In the genomic region with DNA sequence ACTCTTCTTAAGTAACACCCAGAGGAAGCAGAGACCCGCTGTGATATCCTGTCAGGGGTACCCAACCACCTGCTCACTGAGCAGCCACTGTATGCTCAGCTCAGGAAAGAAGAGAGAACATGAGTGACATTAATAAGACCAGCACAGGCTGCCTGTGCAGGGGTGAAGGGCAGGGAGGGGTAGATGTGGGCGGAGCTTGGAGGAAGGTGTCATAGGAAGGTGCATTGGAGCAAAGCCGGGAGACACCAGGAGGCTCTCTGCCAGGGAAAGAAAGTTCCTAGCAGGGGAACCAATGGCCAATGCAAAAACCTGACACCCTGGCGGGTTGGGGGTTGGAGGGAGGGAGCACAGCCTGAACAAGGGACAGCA, we compare ENCODE assay signal across 24 mouse cellular contexts. TPM values are rescaled to one million over a fixed set of nuclear protein-coding genes. Genes with fewer than 3 reads are reported as not detected.
DNase-seq lines count a peak whose midpoint lies in the region; ATAC-seq and TF ChIP-seq lines count a peak whose summit lies in the region.
"Had no signal": no experiment of that assay in that cellular context is flagged by ENCODE, and none has a peak within 500 bp of the region (broad histone marks: within the 10 kb centered on the region; RNA-seq: fewer than 3 reads in every experiment).

No protein-coding gene starts in this region.

- DNase-seq in heart, postnatal 4 days: no peak
- peak; percentile 12 for DNase-seq in kidney, adult 11 months
- DNase-seq in kidney, adult 18-20 months: no peak
- DNase-seq in midbrain, postnatal 0 days (ENCODE audit: low spot score): no peak
- DNase-seq: B cell, adult 2 months; cerebellum, adult 11-12 months; cerebellum, adult 9-11 months; heart, adult 2 months; kidney, postnatal 14 days; liver; right cerebral cortex, postnatal 4 days; thymus, adult 18-20 months; thymus, postnatal 25 days had no signal

- TF ChIP-seq CTCF in midbrain, postnatal 0 days (IDR thresholded peaks at IDR 0.05): no peak

- H3K27me3 ChIP-seq in heart, embryonic 13.5 days (replicated peaks): peaks cover 72% of the 10 kb centered on the region
- peaks cover 30% of the 10 kb centered on the region; the same call in 1 of the 2 replicates for H3K27me3 ChIP-seq in midbrain, embryonic 15.5 days (replicated peaks)
- peaks cover 4% of the 10 kb centered on the region; the same call in 1 of the 2 replicates for H3K27me3 ChIP-seq in midbrain, postnatal 0 days (ENCODE audit: insufficient read depth, low read length)

- 26% methylated on average over 4 of the region's 4 CpGs for WGBS in heart, embryonic 13.5 days
- WGBS in midbrain, embryonic 15.5 days: 13% methylated on average over 4 of the region's 4 CpGs
- 13% methylated on average over 4 of the region's 4 CpGs for WGBS in midbrain, postnatal 0 days

- 0 out of 2 replicates have a peak overlapping the region, but pooled peaks have one; percentile 2 for H3K9ac ChIP-seq in heart, embryonic 13.5 days
- H3K9ac ChIP-seq in midbrain, embryonic 15.5 days: no peak overlapping the region
- H3K9ac ChIP-seq in midbrain, postnatal 0 days (replicated peaks; ENCODE audit: low read length, poor library complexity, severe bottlenecking): no peak overlapping the region
- H3K9ac ChIP-seq: embryonic facial prominence, embryonic 12.5 days; liver, embryonic 14.5 days; lung, embryonic 15.5 days; midbrain, embryonic 12.5 days had no signal

- H3K4me2 ChIP-seq in heart, embryonic 13.5 days: no peak overlapping the region
- no peak overlapping the region for H3K4me2 ChIP-seq in midbrain, embryonic 15.5 days
- no peak overlapping the region; the same call in 1 of the 2 replicates for H3K4me2 ChIP-seq in midbrain, postnatal 0 days (ENCODE audit: low read depth, low read length, poor library complexity, severe bottlenecking)
- H3K4me2 ChIP-seq: embryonic facial prominence, embryonic 12.5 days; lung, embryonic 15.5 days; midbrain, embryonic 12.5 days had no signal

- peaks cover 54% of the 10 kb centered on the region for H3K4me1 ChIP-seq in heart, embryonic 13.5 days
- H3K4me1 ChIP-seq in midbrain, embryonic 15.5 days: peaks cover 38% of the 10 kb centered on the region
- peaks cover 4% of the 10 kb centered on the region; the same call in 1 of the 2 replicates for H3K4me1 ChIP-seq in midbrain, postnatal 0 days (ENCODE audit: insufficient read depth, low read length)

- no peak for ATAC-seq in heart, embryonic 13.5 days (ENCODE audit: extremely low read depth, insufficient number of reproducible peaks, low FRiP score, low TSS enrichment)
- 0 out of 2 replicates have a peak, but pooled peaks have one; percentile 17 for ATAC-seq in midbrain, embryonic 15.5 days (replicated peaks)
- no peak for ATAC-seq in midbrain, postnatal 0 days (ENCODE audit: low FRiP score)
- no peak for ATAC-seq in frontal cortex, adult (ENCODE audit: low TSS enrichment)
- ATAC-seq: forebrain, embryonic 16.5 days had no signal

- no peaks in the 10 kb centered on the region for H3K36me3 ChIP-seq in heart, embryonic 13.5 days
- H3K36me3 ChIP-seq in midbrain, embryonic 15.5 days (replicated peaks): no peaks in the 10 kb centered on the region
- no peaks in the 10 kb centered on the region for H3K36me3 ChIP-seq in midbrain, postnatal 0 days (ENCODE audit: insufficient read depth, low read length)
- H3K36me3 ChIP-seq: embryonic facial prominence, embryonic 12.5 days; lung, embryonic 15.5 days; midbrain, embryonic 12.5 days had no signal

- H3K9me3 ChIP-seq in heart, embryonic 13.5 days: no peaks in the 10 kb centered on the region
- H3K9me3 ChIP-seq in midbrain, embryonic 15.5 days: no peaks in the 10 kb centered on the region
- no peaks in the 10 kb centered on the region for H3K9me3 ChIP-seq in midbrain, postnatal 0 days (ENCODE audit: low read length)
- H3K9me3 ChIP-seq: embryonic facial prominence, embryonic 12.5 days; lung, embryonic 15.5 days; megakaryocyte, embryonic 14.5 days; midbrain, embryonic 12.5 days had no signal

- H3K27ac ChIP-seq in heart, embryonic 13.5 days (replicated peaks): no peak overlapping the region
- H3K27ac ChIP-seq in midbrain, embryonic 15.5 days: no peak overlapping the region
- H3K27ac ChIP-seq in midbrain, postnatal 0 days (ENCODE audit: low read depth, low read length): no peak overlapping the region
- H3K27ac ChIP-seq: embryonic facial prominence, embryonic 12.5 days; heart, adult 2 months; liver, embryonic 14.5 days; lung, embryonic 15.5 days; midbrain, embryonic 12.5 days; stomach, postnatal 0 days had no signal

- no peak overlapping the region for H3K4me3 ChIP-seq in heart, embryonic 13.5 days
- H3K4me3 ChIP-seq in midbrain, embryonic 15.5 days: no peak overlapping the region
- no peak overlapping the region for H3K4me3 ChIP-seq in midbrain, postnatal 0 days (ENCODE audit: low read depth, low read length)
- H3K4me3 ChIP-seq: embryonic facial prominence, embryonic 12.5 days; heart, adult 2 months; lung, embryonic 15.5 days; midbrain, embryonic 12.5 days had no signal

RNA-seq across cellular contexts. Expression of a gene that starts 1.8 kb away (rescaled TPM):
- polyA plus RNA-seq in heart, embryonic 13.5 days (2015; fragmentation: Nextera tagmentation; extraction: Ambion mirVana): 8.0 and 8.4 TPM in 2 replicates
- 10 to 100 TPM; 17.6 to 18.8 TPM for total RNA-seq in heart, postnatal 4 days (2021)
- polyA plus RNA-seq in midbrain, embryonic 15.5 days (2015; fragmentation: Nextera tagmentation; extraction: Ambion mirVana): 10.3 and 10.5 TPM in 2 replicates
- total RNA-seq in midbrain, postnatal 0 days (2014; rRNA removed): 38.3 and 42.7 TPM in 2 replicates
- polyA plus RNA-seq in midbrain, postnatal 0 days (2015; fragmentation: Nextera tagmentation; extraction: Ambion mirVana): 17.8 and 19.3 TPM in 2 replicates
- total RNA-seq: neutrophil, adult 5-6 weeks had no signal
